Mouse (Mus musculus): ENCODE measurements around the gene Iqgap2. TPM values are rescaled to one million over a fixed set of nuclear protein-coding genes. Genes with fewer than 3 reads are reported as not detected.

Gene Iqgap2
- total RNA-seq, 2 experiments from 2014 or later, result 16.9 to 41.5 TPM

DNA sequence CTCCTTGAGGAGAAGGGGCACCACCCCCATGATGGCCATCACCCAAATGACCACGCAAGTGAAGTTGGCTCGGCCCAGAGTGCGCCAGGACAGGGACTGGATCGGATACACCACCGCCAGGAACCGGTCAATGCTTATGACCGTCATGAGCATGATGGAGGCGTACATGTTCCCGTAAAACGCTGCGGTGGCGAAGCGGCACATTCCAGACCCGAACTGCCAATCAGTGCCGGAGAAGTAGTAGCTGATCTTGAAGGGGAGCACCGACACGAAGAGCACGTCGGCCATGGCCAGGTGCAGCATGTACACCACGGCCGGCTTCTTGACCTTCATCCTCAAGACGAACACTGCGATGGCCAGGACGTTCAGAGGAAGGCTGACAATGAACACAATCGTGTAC lies 287.4 kb downstream of the Iqgap2 start:
- no peak for ATAC-seq (replicated peaks; ENCODE audit: low FRiP score, poor library complexity, severe bottlenecking)

DNA sequence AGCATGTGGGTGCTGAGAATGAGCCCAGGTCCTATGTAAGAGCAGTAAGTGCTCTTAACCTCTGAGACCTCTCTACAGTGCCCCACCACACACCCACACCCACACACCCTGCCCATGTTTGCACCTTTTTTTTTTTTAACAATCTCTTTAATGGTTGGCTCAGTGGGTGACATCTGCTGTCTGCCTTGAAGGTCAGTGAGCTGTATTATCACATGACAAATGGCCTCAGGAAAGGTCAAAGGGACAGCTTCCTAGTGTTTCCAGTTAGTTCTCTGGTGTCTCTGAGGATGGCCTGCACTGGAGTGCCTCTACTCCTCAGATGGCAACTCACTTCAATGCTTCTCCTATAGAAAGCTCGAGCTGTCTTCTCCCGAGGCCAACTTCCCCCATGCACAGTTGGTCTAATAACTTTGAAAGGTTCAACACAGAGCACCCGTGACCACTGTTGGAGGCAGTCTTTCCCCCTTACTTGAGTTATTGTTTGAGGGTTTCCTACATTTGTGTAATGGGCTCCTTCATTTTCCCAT lies 291.8 kb downstream of the Iqgap2 start:
- ATAC-seq (replicated peaks; ENCODE audit: low FRiP score, poor library complexity, severe bottlenecking), result no peak

DNA sequence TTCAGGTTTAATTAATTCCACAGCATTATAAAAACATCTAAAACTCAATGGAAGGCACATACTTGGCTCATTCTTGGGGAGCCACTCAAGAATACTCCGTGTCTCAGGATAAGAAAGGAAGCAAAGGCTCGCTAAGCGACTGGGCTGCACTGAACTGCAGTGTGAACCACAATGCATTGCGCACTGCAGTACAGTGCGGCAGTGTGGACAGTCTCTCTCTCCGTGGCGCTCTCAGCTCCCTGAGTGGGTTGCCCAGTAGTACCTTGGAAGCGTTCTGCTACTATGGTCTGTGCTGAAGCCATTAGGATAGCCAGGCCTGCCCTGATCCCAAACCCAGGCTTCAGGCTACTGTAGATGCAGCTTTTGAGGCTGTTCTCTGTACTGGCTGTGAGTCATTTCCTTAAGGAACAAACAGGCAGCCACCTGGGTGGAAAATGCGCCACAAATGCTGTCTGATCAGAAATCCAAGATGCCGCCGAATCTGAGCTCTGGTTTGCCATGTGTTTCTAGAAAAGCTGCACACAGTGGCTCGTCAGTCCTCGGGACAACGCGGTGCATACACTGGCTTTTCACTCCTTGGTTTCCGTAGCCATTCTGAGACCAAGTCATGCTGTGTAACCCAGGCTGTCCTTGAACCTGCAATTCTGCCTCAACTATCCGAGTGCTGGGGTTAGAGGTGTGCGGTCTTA lies 293.3 kb downstream of the Iqgap2 start:
- ATAC-seq (replicated peaks; ENCODE audit: low FRiP score, poor library complexity, severe bottlenecking), result no peak

DNA sequence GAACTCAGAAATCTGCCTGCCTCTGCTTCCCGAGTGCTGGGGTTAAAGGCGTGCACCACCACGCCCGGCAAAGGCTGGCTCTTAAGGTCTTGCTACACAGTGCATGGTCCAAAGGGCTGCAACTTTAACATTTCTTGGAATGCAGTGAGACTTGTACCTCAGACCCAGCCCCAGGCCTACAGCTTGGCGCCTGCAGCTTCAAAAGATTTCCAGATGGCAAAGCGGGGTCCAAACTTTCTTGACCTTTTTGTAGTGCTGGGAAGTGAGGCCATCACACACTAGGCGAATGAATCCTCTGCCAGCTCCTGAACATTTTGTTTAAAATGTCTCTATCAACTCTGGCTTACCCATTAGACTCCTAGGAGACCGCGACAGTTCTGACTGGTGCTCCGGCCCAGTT lies 294.1 kb downstream of the Iqgap2 start:
- ATAC-seq (replicated peaks; ENCODE audit: low FRiP score, poor library complexity, severe bottlenecking), result no peak

DNA sequence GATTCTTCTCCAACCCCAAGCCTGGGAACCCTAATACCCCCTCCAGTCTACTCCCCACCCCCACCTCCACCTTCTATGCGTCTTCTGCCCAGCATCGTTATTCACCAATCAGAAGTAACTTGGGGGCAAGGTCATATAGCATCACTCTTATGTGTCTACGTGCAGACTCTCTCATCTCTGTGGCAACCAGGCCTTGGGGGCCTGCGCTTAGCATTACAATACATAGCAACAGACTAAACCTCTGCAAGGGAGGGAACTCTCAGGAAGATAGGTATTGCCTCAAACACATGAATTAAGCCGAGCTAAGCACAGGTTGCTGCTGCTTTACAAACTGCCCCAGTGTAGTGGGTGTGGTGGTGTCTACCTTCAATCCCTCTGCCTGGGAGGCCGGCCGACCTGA lies 295.0 kb downstream of the Iqgap2 start:
- ATAC-seq (replicated peaks; ENCODE audit: low FRiP score, poor library complexity, severe bottlenecking), result no peak

DNA sequence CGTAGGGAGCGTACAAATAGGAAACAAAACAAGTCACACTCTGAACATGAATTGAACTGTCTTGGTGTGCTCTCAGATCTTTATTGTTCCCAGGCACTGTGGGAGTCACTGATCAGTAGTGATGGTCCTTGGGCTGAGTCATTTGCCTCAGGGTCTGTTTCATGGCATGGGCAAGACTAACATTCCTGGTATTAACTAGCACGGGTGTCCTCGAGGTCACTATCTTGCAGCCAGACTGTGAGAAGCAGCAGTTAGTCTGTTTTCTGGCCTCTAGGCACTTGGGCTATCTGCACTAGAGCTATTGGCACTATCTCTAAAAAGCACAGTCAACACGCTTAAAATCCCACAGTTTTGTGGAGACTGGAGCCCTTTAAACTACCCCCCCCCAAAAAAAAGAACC lies 295.8 kb downstream of the Iqgap2 start:
- no peak for ATAC-seq (replicated peaks; ENCODE audit: low FRiP score, poor library complexity, severe bottlenecking)

DNA sequence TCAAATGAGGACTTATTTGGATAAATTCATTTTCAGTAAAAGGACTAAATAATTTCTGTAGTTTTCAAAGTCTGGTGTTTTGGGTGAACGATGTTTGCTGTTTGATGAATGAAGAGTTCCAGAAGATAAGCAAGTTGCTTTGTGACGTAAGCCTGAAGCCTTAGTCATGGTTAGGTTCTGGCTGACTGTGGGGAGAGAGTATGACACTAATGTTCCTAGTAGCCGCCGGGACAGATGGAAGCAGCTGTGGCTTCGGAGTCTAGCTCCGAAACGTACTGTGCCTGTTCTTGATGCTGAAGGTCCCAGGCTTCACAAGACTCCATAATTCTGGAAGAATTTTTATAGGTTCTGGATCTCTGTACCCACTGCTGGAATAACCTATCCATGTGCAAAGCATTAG lies 296.3 kb downstream of the Iqgap2 start:
- ATAC-seq (replicated peaks; ENCODE audit: low FRiP score, poor library complexity, severe bottlenecking), result no peak

DNA sequence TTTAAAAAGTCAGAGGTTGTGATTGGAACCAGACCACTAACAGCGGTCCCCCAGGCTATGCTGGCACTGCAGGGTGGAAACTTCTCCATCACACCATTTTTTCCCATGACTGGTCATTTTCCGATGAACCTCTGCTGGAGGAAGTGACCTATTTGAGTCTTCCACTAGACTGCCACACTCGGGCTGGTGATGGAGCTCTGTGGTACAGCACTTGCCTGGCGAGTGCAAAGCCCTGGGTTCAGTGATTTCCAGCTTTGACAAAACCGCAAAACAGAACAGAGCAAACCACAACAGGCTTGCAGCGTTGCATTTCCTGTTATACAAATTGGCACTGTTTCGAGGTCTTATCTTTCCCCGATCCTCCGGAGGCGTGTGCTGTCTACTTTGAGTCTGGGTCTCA lies 298.9 kb downstream of the Iqgap2 start:
- ATAC-seq (replicated peaks; ENCODE audit: low FRiP score, poor library complexity, severe bottlenecking), result no peak

DNA sequence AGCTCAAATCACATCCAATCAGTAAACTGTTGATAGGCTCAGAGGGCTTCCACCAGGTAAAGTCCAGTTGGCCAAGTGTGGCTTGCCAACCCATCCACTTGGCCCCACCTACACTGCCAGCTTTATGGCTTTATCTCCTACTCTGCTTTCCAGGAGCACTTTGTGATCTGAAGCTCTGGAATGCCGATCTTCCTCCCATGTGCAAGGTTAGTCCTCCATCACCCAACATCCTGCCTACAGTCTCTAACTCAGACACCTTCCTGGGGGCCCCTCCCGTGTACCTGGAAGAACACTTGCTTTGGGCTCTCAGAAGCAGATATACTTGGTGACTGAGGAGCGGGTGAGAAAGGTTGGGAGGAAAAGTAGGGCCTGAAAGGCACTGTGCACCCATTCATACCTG lies 300.1 kb downstream of the Iqgap2 start:
- no peak for ATAC-seq (replicated peaks; ENCODE audit: low FRiP score, poor library complexity, severe bottlenecking)

DNA sequence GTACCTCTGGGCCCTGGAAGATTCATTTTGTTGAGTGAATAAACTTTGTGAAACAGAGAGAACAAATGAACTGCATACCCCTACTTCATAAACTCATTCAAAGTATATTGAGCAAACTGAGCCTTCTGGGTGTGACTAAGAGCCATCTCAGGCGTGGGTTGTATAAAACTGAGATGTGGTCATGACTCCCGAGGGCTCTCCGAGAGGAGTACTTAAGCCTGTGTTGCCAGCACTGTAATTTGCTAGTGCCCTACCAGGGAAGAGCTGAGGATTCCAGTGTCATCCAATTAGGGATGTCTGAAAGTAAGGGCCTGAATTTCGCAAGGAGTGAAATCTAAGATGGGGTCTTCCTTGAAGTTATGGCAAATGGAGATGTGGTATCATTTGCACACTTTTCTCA lies 304.1 kb downstream of the Iqgap2 start:
- ATAC-seq (replicated peaks; ENCODE audit: low FRiP score, poor library complexity, severe bottlenecking), result no peak

DNA sequence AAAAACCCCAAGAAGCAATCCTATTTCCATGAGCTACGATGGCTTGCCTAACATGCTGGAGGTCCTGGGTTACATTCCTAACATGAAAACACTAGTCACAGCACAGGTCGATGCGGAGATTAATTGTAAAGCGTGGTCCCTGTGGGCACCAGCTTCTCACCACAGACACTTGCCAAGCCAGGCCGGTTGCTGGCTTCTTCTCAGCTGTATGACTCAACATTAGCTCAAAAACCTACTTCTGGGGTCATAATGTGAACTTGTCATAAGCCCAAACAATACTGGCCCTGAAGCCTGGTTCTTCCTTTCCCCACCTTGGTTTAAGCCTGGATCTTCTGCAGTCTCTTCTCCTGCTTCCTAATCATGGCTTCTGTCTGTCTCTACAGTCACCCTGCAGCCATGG lies 306.8 kb downstream of the Iqgap2 start:
- no peak for ATAC-seq (replicated peaks; ENCODE audit: low FRiP score, poor library complexity, severe bottlenecking)

DNA sequence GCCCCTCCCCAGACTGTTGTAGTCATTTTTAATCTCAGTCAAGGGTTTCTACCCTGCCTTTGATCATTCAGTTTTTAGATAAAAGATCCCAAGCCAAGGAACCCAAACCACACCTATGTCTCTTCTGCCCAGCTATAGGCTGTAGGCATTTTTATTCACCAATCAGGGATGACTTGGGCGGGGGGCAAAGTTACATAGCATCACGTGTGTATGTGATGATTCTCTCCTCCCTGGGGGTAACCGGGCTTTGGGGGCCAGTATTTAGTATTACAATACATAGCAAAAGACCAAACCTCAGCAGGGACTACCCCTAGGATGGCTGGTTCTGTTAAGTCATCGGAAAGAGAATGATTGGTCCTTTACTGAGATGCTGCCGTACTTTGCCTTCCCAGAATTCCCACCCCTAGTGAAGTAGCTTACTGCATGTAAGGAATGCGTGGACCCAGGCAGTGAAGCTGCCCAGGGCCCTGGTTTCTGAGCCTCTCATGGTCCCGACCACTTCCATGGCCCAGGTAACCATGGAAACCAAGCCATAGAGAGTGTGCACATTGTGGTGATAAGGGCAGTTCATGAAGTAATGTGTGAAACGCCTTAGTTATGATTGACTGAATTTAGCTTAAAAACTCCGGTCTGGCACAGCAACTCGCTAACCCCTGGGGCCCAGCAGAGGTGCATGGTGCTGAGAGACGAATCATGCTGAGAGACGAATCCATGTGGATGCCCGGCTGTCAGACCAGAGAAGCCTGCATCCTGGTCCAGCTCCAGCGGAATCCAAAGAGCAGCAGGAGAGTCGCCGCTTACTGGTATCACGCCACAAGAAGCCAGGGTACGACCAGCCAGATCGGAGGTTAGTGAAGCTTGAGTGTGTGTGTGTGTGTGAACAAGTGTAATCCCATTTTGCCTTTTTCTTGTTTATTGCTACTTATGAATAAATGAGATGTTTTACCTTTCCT lies 308.2 kb downstream of the Iqgap2 start:
- ATAC-seq (replicated peaks; ENCODE audit: low FRiP score, poor library complexity, severe bottlenecking), result no peak

DNA sequence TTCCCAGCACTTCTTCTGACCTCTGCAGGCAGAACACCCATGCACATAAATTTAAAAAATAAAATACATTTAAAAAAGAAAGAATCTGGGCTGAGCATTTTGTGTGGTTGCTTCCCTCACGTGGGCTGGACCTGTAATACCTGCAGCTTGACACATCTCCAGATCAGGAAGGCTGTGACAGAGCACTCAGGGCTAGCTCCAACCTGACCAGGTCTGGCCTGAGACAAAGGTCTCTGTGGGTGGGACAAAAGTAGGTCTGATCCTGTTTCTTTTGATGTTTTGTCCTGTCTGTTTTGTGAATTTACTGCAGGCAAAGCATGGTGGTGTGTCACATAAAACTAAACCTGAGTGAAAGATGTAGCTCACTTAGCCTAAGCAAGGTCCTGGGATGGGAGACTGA lies 309.9 kb downstream of the Iqgap2 start:
- ATAC-seq (replicated peaks; ENCODE audit: low FRiP score, poor library complexity, severe bottlenecking), result no peak

DNA sequence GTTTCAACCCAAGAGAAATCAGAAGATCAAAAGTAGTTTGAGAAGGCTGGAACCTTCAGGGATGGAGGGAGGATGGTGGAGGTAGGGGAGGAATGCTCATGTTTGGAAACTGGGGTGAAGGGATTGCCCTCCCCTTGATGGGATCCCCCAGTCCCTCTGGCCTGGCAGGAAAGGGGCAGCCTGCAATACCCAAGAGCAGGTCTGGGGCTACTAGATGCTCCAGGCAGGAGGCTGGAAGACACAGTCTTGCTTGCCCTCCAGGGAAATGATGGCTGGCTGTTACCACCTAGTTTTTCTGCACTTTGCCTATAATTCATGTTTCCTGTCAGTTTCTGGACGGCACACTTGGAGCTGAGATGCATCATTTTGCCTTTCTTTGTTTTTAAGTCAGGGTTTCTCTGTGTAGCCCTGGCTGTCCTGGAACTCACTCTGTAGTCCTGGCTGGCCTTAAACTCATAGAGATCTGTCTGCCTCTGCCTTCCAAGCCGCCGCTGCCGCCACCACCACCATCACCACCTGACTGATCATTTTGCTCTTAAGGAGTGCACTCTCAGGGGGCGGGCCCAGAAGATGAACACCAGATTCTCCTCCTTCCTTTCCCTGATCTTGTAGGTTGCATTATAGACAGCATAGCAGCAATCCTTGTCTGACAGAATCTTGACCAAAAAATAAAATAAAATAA lies 313.6 kb downstream of the Iqgap2 start:
- no peak for ATAC-seq (replicated peaks; ENCODE audit: low FRiP score, poor library complexity, severe bottlenecking)

Other genes starting within 250 kb of the Iqgap2 start
- gene F2rl2, start 195.1 kb downstream of the Iqgap2 start, total RNA-seq (2015; ENCODE audit: low replicate concordance), result 1.0 and 4.2 TPM in 2 replicates
- 0.14 and 1.0 TPM in 2 replicates for gene F2rl2, start 195.1 kb downstream of the Iqgap2 start, total RNA-seq (2017; ENCODE audit: low replicate concordance)
- gene Gm20075, start 189.5 kb upstream of the Iqgap2 start, total RNA-seq (2015; ENCODE audit: low replicate concordance), result 5.4 and 15.6 TPM in 2 replicates
- gene Gm20075, start 189.5 kb upstream of the Iqgap2 start, total RNA-seq (2017; ENCODE audit: low replicate concordance), result 7.4 TPM in 1 of 2 replicates, not detected in the other
- gene Gm17190, start 190.1 kb upstream of the Iqgap2 start, total RNA-seq (2015; ENCODE audit: low replicate concordance), result not detected in 2 replicates
- gene Gm17190, start 190.1 kb upstream of the Iqgap2 start, total RNA-seq (2017; ENCODE audit: low replicate concordance), result not detected in 2 replicates
- gene Sv2c, start 240.7 kb upstream of the Iqgap2 start, total RNA-seq (2015; ENCODE audit: low replicate concordance), result 0.21 TPM in 1 of 2 replicates, not detected in the other
- gene Sv2c, start 240.7 kb upstream of the Iqgap2 start, total RNA-seq (2017; ENCODE audit: low replicate concordance), result 0.09 and 0.14 TPM in 2 replicates

Data from erythroblast, adult 5-6 weeks (primary cell).